Mouse (Mus musculus) bone marrow, adult 2 months (tissue): ENCODE data around the gene Itpr1.

Source experiments
- CTCF ChIP-seq: fragments of 200-500 bp; IDR thresholded peaks from 2 replicates; pipeline ENCODE4 v1.5.1; 2011; ENCODE audit warnings: low read length, control low read depth; ENCODE audit not compliant: control insufficient read depth, insufficient read depth
- POLR2A ChIP-seq: fragments of 200-500 bp; IDR thresholded peaks from 2 replicates; pipeline ENCODE4 v1.6.1; 2011; ENCODE audit warnings: low read depth, mild to moderate bottlenecking, control low read depth, low read length, borderline replicate concordance; ENCODE audit not compliant: control insufficient read depth

- TF ChIP-seq POLR2A (no peak), CTCF (no peak)
These were observed 205.3 kb downstream of the Itpr1 start for GRCm38 (mm10) chr6:108418218-108418617.
